Mouse (Mus musculus) forebrain, embryonic 11.5 days (tissue): ENCODE measurements at regions not wholly inside any gene's neighbourhood (a gene's known extent, or its start where the extent isn't known, plus 50 kb on each side); places are given as distances from the start of the nearest gene placed in this dataset.

Experiments used
- ATAC-seq: fragments of 200-750 bp; cut with Nextera tagmentation; replicated peaks from 2 replicates; pipeline ENCODE4 v1.8.0; 2017; ENCODE audit warnings: moderate TSS enrichment; ENCODE audit not compliant: low FRiP score
- DNase-seq: peaks from one replicate; pipeline ENCODE4 v3.0.0-alpha.2; 2017; ENCODE audit warnings: low spot score
- H3K27ac ChIP-seq: fragments of 300-500 bp; sonication (generic); 2 replicates; pipeline ENCODE4 v1.5.1; 2014; ENCODE audit warnings: low read depth, low read length
- H3K27me3 ChIP-seq: fragments of 300-500 bp; sonication (generic); 2 replicates; pipeline ENCODE4 v1.6.1; 2014; ENCODE audit warnings: mild to moderate bottlenecking, low read length, mixed read lengths; ENCODE audit not compliant: control insufficient read depth, insufficient read depth
- H3K36me3 ChIP-seq: fragments of 300-500 bp; sonication (generic); 2 replicates; pipeline ENCODE4 v1.6.1; 2014; ENCODE audit warnings: mild to moderate bottlenecking, low read length, moderate library complexity, mixed read lengths; ENCODE audit not compliant: control insufficient read depth, insufficient read depth
- H3K4me1 ChIP-seq: fragments of 300-500 bp; sonication (generic); replicated peaks from 2 replicates; pipeline ENCODE4 v1.6.1; 2014; ENCODE audit warnings: low read length, mixed read lengths; ENCODE audit not compliant: control insufficient read depth, insufficient read depth
- H3K4me2 ChIP-seq: fragments of 300-500 bp; sonication (generic); 2 replicates; pipeline ENCODE4 v1.6.1; 2014; ENCODE audit warnings: low read depth, mild to moderate bottlenecking, low read length, moderate library complexity, mixed read lengths; ENCODE audit not compliant: severe bottlenecking
- H3K4me3 ChIP-seq: fragments of 300-500 bp; sonication (generic); 2 replicates; pipeline ENCODE4 v1.5.1; 2014; ENCODE audit warnings: low read depth, low read length
- H3K9ac ChIP-seq: fragments of 300-500 bp; sonication (generic); 2 replicates; pipeline ENCODE4 v1.6.1; 2014; ENCODE audit warnings: low read length
- H3K9me3 ChIP-seq: fragments of 300-500 bp; sonication (generic); 2 replicates; pipeline ENCODE4 v1.6.1; 2016; ENCODE audit warnings: low read length, mixed read lengths; ENCODE audit not compliant: control insufficient read depth
- WGBS: fragments of 180-500 bp; shearing (Covaris S2); extraction: QIAGEN DNeasy Blood & Tissue Kit; methylation state at CpG from one replicate; pipeline ENCODE4 v1.1.7; 2014; 5-methylcytosine and 5-hydroxymethylcytosine counted together

- Histone ChIP-seq H3K36me3 (no peaks in the 10 kb centered on the region), H3K4me2 (no peak overlapping the region), H3K9ac (no peak overlapping the region), H3K9me3 (no peaks in the 10 kb centered on the region), H3K4me1 (no peaks in the 10 kb centered on the region), H3K27ac (no peak overlapping the region), H3K4me3 (no peak overlapping the region), H3K27me3 (no peaks in the 10 kb centered on the region)
- ATAC-seq (no peak), DNase-seq (no peak)
- WGBS, result 97% methylated on average over 6 of the region's 6 CpGs
Observed at GRCm38 (mm10) chr4:58646821-58647220, 93.1 kb upstream of the Lpar1 start.

GRCm38 (mm10) chr4:58643371-58643770 is 89.7 kb upstream of the Lpar1 start:
- Histone ChIP-seq H3K4me2 (no peak overlapping the region), H3K9ac (no peak overlapping the region), H3K27me3 (no peaks in the 10 kb centered on the region), H3K36me3 (no peaks in the 10 kb centered on the region), H3K9me3 (no peaks in the 10 kb centered on the region), H3K4me3 (no peak overlapping the region), H3K4me1 (no peaks in the 10 kb centered on the region), H3K27ac (no peak overlapping the region)
- ATAC-seq (no peak), DNase-seq (no peak)
- WGBS, result 58% methylated on average over 4 of the region's 4 CpGs

- Histone ChIP-seq H3K36me3 (no peaks in the 10 kb centered on the region), H3K27ac (no peak overlapping the region), H3K4me3 (no peak overlapping the region), H3K4me1 (no peaks in the 10 kb centered on the region), H3K27me3 (no peaks in the 10 kb centered on the region), H3K9ac (no peak overlapping the region), H3K4me2 (no peak overlapping the region), H3K9me3 (no peaks in the 10 kb centered on the region)
- no peak for DNase-seq
- no peak for ATAC-seq
- 87% methylated on average over 10 of the region's 10 CpGs for WGBS
Observed at GRCm38 (mm10) chr4:58642236-58642635, 88.5 kb upstream of the Lpar1 start.

DNA sequence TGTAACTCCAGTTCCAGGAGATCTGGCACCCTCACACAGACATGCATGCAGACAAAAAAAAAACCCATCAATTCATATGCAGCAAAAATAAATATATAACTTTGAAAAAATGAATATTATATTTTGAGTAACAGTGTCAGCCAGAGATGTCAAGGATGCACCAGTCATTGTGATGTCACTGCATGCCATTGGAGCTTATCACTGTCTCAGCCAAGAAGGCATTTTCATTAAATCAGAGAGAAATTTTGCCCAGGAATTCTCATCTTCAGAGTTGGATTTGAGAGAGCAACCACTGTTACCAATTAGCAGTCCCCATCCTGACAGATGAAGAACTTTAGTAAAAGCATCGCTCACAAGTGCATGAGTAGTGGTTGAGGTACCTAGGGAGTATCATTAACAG is 79.0 kb upstream of the Lpar1 start:
- H3K9me3 ChIP-seq, result no peaks in the 10 kb centered on the region; the same call in 1 of the 2 replicates
- no peaks in the 10 kb centered on the region for H3K36me3 ChIP-seq
- H3K27me3 ChIP-seq, result no peaks in the 10 kb centered on the region
- WGBS, result 86% methylated on average over 1 of the region's 1 CpGs
- ATAC-seq (no peak), DNase-seq (no peak)
- no peak overlapping the region for H3K4me2 ChIP-seq
- no peak overlapping the region for H3K27ac ChIP-seq
- no peak overlapping the region for H3K9ac ChIP-seq
- no peaks in the 10 kb centered on the region for H3K4me1 ChIP-seq
- no peak overlapping the region for H3K4me3 ChIP-seq

DNA sequence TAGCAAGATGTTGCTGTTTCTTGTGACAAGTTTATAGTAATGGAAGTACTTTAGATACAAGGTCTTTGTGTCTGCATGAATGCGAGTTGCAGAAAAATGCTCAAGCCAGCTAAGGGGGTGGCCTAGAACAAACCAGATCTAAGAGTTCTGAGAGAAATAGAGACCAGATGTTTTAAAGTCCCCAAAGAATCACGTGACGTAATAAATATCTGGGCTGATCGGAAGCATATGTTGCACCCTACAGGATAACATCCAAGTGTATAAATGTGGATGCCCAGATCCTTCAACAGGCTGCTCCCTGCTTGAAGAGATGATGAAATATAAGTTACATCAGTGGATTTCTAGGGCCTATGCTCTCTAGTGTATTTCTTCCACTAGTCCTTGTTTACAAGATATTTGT is 77.7 kb upstream of the Lpar1 start:
- Histone ChIP-seq H3K4me3 (no peak overlapping the region), H3K9me3 (no peaks in the 10 kb centered on the region; the same call in 1 of the 2 replicates), H3K27ac (no peak overlapping the region), H3K27me3 (no peaks in the 10 kb centered on the region), H3K36me3 (no peaks in the 10 kb centered on the region), H3K4me1 (no peaks in the 10 kb centered on the region), H3K4me2 (no peak overlapping the region), H3K9ac (no peak overlapping the region)
- DNase-seq, result no peak
- WGBS, result 78% methylated on average over 4 of the region's 4 CpGs
- ATAC-seq, result no peak

GRCm38 (mm10) chr4:58627021-58627420 is 73.3 kb upstream of the Lpar1 start:
- Histone ChIP-seq H3K4me1 (no peaks in the 10 kb centered on the region), H3K4me3 (no peak overlapping the region), H3K4me2 (no peak overlapping the region), H3K27me3 (no peaks in the 10 kb centered on the region), H3K27ac (no peak overlapping the region), H3K36me3 (no peaks in the 10 kb centered on the region), H3K9ac (no peak overlapping the region), H3K9me3 (no peaks in the 10 kb centered on the region; the same call in 1 of the 2 replicates)
- 62% methylated on average over 7 of the region's 7 CpGs for WGBS
- ATAC-seq, result no peak
- DNase-seq, result no peak

DNA sequence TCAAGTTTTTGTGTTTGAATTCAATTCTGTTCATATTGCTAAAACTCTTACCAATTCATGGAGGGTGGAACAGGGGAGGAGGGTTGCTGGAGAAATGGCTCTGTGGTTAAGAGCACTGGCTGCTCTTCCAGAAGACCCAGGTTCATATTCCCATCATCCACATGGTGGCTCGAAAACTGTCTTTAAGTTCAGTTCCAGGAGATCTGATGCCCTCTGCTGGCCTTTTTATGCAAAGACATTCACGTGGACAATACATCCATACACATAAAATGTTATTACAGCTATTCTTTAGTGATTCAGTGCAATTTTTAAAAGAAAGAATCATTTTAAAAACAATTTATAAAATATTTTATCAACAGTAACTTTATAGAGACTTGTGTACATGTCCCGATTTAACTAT is 70.4 kb upstream of the Lpar1 start:
- no peaks in the 10 kb centered on the region for H3K4me1 ChIP-seq
- no peaks in the 10 kb centered on the region for H3K36me3 ChIP-seq
- no peak for ATAC-seq
- no peak for DNase-seq
- H3K27me3 ChIP-seq, result no peaks in the 10 kb centered on the region
- no peak overlapping the region for H3K4me3 ChIP-seq
- no peak overlapping the region for H3K4me2 ChIP-seq
- H3K27ac ChIP-seq, result no peak overlapping the region
- no peak overlapping the region for H3K9ac ChIP-seq
- WGBS, result 81% methylated on average over 3 of the region's 3 CpGs
- H3K9me3 ChIP-seq, result no peaks in the 10 kb centered on the region

GRCm38 (mm10) chr4:58620641-58621040 is 66.9 kb upstream of the Lpar1 start:
- WGBS, result 91% methylated on average over 3 of the region's 3 CpGs
- no peak overlapping the region for H3K27ac ChIP-seq
- no peak overlapping the region for H3K9ac ChIP-seq
- H3K36me3 ChIP-seq, result no peaks in the 10 kb centered on the region
- no peak overlapping the region for H3K4me3 ChIP-seq
- ATAC-seq, result no peak
- DNase-seq, result no peak
- H3K9me3 ChIP-seq, result no peaks in the 10 kb centered on the region
- no peaks in the 10 kb centered on the region for H3K27me3 ChIP-seq
- H3K4me2 ChIP-seq, result no peak overlapping the region
- H3K4me1 ChIP-seq, result no peaks in the 10 kb centered on the region

- WGBS, result 93% methylated on average over 3 of the region's 3 CpGs
- H3K4me1 ChIP-seq, result no peaks in the 10 kb centered on the region
- H3K27me3 ChIP-seq, result no peaks in the 10 kb centered on the region
- no peak overlapping the region for H3K4me2 ChIP-seq
- DNase-seq (no peak), ATAC-seq (no peak)
- no peak overlapping the region for H3K9ac ChIP-seq
- H3K27ac ChIP-seq, result no peak overlapping the region
- no peak overlapping the region for H3K4me3 ChIP-seq
- no peaks in the 10 kb centered on the region for H3K36me3 ChIP-seq
- H3K9me3 ChIP-seq, result no peaks in the 10 kb centered on the region
Observed at GRCm38 (mm10) chr4:58617261-58617660, 63.6 kb upstream of the Lpar1 start.
